Mouse (Mus musculus) frontal cortex, postnatal 14 days (tissue): ENCODE results near the gene Sgsm2.
"Not testable (repeated sequence)": the region's sequence is repeated elsewhere in the genome, so short reads cannot be mapped to it uniquely, and the experiment has no call there.

Source experiments
- DNase-seq, 2 experiments: peaks; one replicate each; pipeline ENCODE4 v3.0.0; 2022; ENCODE audit warnings: low spot score in 2 of 2

Sgsm2 gene

DNA sequence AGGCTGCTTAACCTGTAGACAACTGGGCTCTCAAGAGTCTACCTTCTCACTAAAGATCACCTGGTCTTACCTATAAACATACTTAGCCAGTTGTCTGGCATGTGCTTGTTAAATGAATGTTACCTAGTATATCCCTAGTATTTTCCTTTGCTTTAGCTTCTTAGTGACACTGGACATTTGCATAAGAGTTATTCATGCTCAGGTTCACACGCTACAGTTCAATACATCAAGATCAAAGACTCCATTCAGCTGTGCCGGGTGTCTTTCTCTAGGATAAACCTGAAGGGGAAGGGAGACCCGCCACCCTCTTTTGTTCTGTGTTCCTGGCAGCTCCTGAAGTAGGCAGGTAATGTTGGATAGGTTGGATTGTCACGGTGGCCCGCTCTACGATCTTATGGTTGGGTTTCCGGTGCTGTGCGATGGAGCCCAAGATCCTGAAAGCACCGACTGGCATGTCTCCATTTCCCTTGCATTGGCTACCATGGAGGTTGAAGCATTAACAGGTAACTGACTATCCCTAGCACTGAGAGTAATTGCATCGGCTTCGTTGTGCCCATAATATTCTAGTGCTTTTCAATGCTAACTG is 67.8 kb downstream of the Sgsm2 start:
- DNase-seq: no peak

DNA sequence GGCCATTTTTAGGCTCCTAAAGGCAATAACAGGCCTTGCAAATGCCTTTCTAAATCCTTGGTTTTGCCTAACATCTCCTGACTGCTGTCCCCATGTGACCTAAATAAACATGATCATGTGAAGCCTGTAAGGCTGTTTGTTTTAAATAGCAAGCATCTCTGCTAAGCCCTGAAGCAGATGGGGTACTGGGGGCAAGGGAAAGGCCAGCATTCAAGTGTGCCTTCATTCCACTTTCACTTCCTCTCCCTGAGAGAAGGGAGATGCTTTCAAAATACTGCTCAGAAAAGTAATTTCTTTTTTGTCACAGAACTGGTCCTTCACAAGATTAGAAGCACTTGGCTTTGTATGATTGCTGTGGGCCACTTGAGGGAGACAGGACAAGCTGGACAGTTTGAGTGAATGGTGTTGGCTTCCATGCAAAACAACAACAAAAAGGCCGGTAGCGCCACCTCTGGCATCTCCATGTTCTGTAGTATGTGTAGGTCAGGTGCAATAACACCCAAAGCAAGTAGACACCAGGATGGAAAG is 68.4 kb downstream of the Sgsm2 start:
- DNase-seq: no peak

DNA sequence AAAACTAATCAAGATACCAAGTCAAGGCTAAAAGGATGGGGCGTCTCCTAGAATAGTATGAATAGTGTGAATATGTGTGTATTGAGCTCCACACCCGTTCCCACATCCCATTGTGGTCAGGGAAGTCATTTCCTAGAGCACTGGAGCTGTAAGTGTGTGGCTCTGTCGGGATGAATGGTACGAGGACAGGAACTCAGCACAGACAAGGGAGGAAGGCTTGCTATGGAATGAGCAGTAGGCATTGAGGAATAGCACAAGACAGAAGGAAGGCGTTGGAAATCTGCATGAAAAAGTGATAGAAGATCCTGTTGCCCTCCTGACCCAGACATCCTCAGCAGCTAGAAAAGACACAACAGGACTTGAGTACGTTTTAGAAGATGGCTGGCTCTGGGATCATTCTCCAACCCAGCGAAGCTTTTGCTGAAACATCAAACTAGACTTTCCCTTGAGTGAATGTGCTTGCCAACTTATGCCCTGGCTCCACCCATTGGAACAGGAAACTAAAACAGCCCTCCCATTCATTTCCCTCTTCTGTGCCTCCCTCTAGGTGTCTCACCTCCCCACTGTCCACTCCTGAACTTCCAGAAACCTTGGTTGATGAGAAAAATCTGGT is 69.0 kb downstream of the Sgsm2 start:
- no peak for DNase-seq

DNA sequence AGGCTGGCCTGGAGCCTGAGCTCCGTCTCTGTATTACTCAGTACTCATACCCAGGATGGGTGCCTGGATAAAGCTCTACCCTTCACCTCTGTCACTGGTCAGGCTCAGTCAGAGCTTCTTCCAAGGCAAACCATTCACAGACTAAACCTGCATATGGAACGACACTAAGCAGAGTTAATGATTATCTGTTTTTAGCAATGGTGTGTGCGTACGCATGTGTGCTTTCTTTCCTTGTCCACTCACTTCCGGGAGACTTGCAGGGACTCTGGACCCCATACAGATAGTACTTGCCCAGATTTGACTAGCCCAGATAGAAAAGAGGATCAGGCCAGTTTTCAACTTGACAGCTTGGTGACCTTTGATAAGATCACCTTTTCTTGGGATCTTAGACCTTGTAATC is 70.2 kb downstream of the Sgsm2 start:
- DNase-seq: no peak

DNA sequence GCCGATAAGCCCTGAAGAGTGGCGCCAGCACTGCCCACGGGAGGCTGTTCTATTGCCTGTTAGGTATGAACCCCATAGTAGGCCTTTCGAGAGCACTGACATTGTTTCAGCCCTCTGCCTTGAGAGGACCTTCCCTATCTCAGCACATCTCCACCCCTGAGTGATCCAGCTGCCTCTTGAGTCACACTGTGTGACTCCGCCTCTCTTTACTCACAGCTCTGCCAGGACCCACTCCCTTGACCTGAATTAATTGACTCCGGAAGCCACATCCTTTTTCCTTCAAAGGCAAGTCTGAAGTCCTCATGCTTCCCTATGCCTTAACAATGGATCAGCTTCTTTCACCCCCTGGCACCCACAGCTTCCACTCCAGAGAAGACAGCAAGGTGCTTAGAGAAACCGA is 70.7 kb downstream of the Sgsm2 start:
- DNase-seq: no peak

DNA sequence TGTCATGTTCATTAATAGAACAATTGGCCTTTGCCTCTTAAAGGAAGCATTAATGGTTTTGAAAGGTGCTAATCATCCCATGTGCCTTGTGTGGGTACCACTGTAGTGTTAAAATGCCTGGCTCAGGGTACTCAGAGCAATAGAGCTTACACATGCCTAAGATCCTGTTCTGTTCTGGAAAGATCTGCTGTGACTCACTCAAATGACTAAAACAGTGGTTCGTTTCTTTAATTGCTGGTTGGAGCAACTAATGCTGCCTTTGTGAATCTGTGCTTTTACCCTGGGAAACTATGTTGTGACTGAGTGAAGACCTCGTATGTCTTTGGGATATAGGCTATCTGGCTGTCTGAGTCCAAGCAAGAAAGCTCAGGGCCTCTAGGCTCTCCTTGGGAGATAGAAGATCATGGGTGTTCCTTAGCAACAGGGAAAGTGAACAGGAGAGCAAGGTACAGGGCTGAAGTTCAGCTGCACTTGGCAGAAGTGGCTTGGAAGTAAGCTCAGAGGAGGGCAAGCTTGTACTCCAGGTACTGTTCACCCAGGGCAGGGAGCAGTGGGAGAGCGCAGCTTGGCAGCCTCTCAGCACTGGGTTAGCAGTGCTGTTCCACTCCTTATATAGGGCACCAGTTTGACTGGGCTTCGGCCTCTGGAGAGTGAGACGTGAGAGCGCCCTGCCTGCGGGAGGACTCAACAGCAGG is 74.0 kb downstream of the Sgsm2 start:
- DNase-seq: no peak

DNA sequence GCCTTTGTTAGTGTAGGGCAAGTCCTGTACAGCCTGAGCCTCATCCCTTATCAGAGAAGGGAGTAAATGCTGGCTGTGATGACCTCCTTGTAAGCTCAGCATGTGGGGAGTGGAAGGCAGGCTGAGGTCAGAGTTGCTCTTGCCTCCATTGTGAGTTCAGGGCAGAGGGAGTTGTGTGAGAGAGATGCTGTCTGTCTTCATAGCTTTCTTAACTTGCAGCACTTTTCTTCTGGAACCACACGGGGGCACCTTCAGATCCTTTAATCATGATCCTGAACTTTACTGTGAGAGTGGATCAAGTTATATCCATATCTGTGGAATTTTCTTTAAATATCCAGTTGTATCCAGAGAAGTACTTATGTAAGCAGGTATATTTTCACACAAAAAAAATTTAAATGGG is 75.4 kb downstream of the Sgsm2 start:
- no peak for DNase-seq

DNA sequence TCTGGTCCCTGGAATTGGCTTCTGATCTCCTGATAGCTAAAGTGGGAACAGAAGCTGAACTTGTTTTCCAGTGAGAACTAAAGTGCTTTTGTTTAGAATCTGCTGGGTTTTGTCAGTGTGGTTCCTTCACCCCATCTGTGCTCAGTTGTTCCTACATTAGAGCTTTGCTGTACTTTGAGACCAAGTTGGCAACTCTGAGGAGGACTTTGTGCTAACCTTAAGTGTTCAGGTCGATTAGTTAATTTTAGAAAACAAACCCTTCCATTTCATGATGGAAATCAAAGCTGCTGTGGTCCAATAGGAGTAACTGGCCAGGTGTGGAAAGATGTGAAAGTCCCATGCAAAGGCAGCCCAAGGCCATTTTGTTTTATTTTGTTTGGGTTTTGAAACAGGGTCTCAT is 75.9 kb downstream of the Sgsm2 start:
- DNase-seq: no peak

DNA sequence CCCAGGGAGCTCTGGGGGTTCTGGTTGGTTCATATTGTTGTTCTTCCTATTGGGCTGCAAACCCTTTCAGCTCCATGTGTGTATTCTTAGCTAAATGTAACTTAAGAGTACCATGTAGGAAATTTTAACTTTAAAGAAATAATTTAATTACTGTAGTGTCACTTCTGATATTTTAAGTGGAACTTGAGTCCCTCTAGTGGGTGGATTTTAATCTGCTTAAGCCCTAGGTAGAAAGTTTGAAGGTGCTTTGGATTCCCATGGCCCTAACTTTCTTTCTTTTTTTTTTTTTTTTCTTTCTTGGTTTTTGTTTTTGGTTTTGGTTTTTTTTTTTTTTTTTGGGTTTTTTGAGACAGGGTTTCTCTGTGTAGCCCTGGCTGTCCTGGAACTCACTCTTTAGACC is 81.1 kb downstream of the Sgsm2 start:
- no peak for DNase-seq

DNA sequence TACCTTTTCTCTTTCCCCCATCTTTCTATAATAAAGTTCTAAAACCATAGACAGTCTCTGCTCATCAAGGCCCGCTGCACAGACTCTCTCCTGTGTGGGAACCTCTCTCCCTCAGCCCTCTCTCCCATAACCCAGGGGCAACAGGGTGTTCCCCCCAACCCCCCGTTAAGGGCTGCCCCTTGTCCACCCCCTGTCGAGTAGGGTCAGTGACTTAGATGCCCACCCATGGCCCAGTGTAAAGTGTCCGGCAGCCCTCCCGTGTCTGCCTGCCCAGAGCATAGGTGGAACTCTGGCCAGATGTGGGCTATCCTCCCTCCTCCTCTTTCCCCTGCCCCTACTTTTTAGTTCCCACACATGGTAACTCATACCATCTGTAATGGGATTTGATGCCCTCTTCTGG is 85.3 kb downstream of the Sgsm2 start:
- DNase-seq: no peak

DNA sequence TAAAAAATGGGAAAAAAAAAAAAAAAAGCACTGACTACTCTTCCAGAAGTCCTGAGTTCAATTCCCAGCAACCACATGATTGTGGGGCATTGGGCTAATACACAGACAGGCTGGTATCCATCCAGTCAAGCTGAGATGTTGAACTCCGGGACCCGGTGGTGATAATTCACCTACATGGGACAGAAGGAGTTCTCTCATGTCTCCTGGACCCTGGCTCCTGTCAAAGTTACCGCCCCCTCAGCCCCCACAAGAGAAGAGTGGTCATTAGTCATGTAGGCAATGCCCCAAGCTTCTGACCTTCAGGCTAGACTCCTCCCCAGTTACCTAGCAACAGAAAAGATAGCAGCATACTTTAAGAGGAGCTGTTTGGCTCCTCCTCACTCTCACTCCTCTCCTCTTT is 85.8 kb downstream of the Sgsm2 start:
- not testable (repeated sequence) for DNase-seq

DNA sequence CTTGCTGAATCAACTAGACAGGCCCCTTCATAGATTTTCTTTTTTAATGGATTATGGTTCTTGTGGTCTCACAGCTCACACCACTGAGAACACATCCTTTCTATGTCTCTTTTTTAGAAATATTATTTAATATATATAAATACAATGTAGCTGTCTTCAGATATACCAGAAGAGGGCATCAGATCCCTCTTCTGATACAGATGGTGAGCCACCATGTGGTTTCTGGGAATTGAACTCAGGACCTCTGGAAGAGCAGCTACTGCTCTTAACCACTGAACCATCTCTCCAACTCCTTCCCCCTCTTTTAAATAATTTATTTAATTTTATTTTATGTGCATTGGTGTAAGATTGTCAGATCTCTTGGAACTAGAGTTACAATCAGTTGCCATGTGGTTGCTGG is 86.7 kb downstream of the Sgsm2 start:
- no peak for DNase-seq

DNA sequence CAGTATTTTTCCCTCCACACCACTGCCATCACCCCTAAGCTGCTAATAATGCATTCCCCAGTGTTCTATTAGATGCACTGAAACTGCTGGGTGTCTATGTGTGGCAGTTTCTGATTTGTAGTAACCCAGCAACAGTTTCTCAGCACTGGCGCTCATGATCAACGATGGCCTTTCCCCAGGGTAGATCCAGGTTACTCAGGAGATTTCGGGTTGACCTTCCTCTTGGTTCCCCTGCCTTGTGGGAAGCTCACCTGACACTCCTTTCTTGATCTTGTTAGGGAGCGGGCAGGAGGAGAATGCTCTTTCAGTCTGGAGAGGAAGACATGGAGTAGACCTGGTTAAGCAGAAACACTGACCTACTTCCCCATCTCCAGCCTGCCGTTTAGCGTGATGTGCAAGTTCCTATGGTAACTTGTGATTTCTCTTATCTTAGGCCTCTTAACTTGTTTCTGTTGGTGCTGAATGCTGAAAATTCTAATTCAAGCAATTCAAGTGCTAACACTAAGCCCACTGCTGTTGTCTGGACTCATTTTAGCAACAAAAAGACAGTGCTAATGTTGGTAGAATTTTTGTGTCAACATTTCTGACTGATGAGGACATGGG is 88.5 kb downstream of the Sgsm2 start:
- no peak for DNase-seq

DNA sequence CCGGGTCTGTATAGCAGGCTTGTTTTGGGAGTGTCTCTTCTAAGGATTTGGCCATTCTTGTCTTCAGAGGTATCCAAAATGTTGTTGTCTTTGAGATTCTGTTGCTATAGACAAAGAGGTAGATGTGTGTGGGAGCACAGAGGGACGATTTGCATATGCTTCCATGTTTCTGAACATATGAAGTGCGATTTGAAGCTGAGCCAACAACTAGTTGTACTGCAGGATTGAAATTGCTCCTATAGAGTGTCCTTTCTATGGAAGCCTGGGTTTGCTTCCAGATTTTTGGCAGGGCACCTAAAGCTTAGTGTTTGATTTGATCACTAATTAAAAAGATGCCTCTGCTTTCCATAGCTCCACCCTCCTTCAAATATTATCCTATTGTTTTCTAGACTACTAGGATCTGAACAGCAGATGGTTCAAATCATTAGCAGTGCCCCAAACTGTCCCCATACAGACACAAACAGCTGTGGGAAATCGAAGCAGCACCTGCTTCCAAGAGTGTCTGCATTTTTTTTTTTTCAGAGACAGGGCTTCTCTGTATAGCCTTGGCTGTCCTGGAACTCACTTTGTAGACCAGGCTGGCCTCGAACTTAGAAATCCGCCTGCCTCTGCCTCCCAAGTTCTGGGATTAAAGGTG is 89.5 kb downstream of the Sgsm2 start:
- DNase-seq: no peak

DNA sequence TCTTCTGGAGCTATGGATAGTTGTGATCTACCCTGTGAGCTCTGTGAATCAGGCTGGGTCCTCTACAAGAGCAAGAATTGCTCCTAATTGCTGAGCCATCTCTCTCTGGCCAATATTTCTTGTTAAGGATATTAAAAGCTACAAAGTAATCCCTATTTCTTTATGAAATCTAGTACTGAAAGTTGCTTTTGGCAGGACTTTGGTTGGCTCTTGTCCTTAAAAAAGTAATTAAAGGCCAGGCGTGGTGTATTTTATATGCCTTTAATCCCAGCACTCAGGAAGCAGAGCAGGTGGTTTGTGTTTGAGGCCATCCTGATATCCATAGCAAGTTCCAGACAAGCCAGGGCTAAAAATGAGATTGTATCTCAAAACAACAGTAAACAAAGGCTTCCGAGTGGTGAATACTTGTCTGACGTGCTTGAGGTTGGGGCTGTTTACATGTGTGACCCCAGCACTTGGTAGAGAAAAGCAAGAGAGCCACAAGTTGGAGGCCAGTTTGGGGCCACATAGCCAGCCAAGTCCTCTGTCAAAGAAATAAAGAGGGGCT is 92.7 kb downstream of the Sgsm2 start:
- no peak for DNase-seq

DNA sequence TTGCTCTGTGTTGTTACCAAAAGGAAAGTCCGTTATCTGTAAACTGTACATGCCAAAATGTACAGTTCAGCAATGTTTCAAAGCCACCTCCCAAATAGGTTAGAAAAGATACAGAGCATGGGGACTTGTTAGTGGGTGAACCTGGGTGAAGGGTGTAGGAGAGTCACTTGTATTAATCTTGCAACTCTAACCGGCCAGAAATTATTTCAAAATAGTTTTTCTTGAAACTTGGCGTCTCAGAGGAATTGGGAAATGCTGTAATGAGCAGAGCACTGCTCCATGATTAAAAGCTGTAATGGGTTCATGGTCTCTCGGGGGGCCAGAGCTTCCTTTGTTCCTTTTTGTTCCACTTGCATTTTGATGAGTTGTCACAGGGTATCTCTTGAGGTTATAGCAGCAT is 96.2 kb downstream of the Sgsm2 start:
- DNase-seq: no peak
